Mouse (Mus musculus) olfactory bulb, adult 2 months (tissue): ENCODE data around the gene Gm9887.

Experiments used
- CTCF ChIP-seq: fragments of 200-500 bp; IDR thresholded peaks from 2 replicates; pipeline ENCODE4 v1.5.1; 2012; ENCODE audit warnings: low read depth, mild to moderate bottlenecking, low read length, moderate library complexity; ENCODE audit not compliant: insufficient read depth
- POLR2A ChIP-seq: fragments of 200-500 bp; IDR thresholded peaks from 2 replicates; pipeline ENCODE4 v1.6.1; 2012; ENCODE audit warnings: mild to moderate bottlenecking, low read depth, low read length, moderate library complexity; ENCODE audit not compliant: insufficient read depth

- TF ChIP-seq CTCF: no peak
- no peak for TF ChIP-seq POLR2A
These were observed 20.8 kb upstream of the Gm9887 start for GRCm38 (mm10) chr12:69393076-69393475.
